ENCODE assay signal across 9 mouse cellular contexts in genomic region chr3:51749421-51749811, GRCm38 (mm10).
DNase-seq lines count a peak whose midpoint lies in the region; ATAC-seq lines count a peak whose summit lies in the region.
"Had no signal": no experiment of that assay in that cellular context is flagged by ENCODE, and none has a peak within 500 bp of the region (broad histone marks: within the 10 kb centered on the region; RNA-seq: fewer than 3 reads in every experiment).

No protein-coding gene starts in this region.

- H3K27ac ChIP-seq in forebrain, embryonic 13.5 days: peak overlapping the region; percentile 92
- H3K27ac ChIP-seq in intestine, embryonic 15.5 days: peak overlapping the region; percentile 83
- H3K27ac ChIP-seq in neural tube, embryonic 14.5 days (ENCODE audit: low read depth, low read length): peak overlapping the region; percentile 87
- H3K27ac ChIP-seq: macrophage had no signal

- H3K36me3 ChIP-seq in forebrain, embryonic 13.5 days (ENCODE audit: poor library complexity, severe bottlenecking): 0 out of 2 replicates have a peak, but pooled peaks cover 3% of the 10 kb centered on the region
- H3K36me3 ChIP-seq in intestine, embryonic 15.5 days: no peaks in the 10 kb centered on the region
- no peaks in the 10 kb centered on the region for H3K36me3 ChIP-seq in neural tube, embryonic 14.5 days (ENCODE audit: control insufficient read depth, insufficient read depth, low read length)

- no peak overlapping the region; the same call in 1 of the 2 replicates for H3K4me2 ChIP-seq in forebrain, embryonic 13.5 days
- H3K4me2 ChIP-seq in intestine, embryonic 15.5 days (replicated peaks): peak overlapping the region; percentile 17; the same call in 1 of the 2 replicates
- no peak overlapping the region for H3K4me2 ChIP-seq in neural tube, embryonic 14.5 days (ENCODE audit: low read depth, low read length)

- H3K4me3 ChIP-seq in forebrain, embryonic 13.5 days: no peak overlapping the region
- H3K4me3 ChIP-seq in intestine, embryonic 15.5 days (replicated peaks): no peak overlapping the region
- no peak overlapping the region for H3K4me3 ChIP-seq in neural tube, embryonic 14.5 days (ENCODE audit: low read depth, low read length)

- H3K9me3 ChIP-seq in forebrain, embryonic 13.5 days (replicated peaks): 0 out of 2 replicates have a peak, but pooled peaks cover 3% of the 10 kb centered on the region
- H3K9me3 ChIP-seq in intestine, embryonic 15.5 days: no peaks in the 10 kb centered on the region
- no peaks in the 10 kb centered on the region for H3K9me3 ChIP-seq in neural tube, embryonic 14.5 days (ENCODE audit: control insufficient read depth, low read length)

- H3K9ac ChIP-seq in forebrain, embryonic 13.5 days: peak overlapping the region; percentile 40
- 0 out of 2 replicates have a peak overlapping the region, but pooled peaks have one; percentile 0 for H3K9ac ChIP-seq in intestine, embryonic 15.5 days
- H3K9ac ChIP-seq in neural tube, embryonic 14.5 days (replicated peaks; ENCODE audit: low read depth, low read length): peak overlapping the region; percentile 28; the same call in 1 of the 2 replicates

- 26% methylated on average over 7 of the region's 7 CpGs for WGBS in forebrain, embryonic 13.5 days
- 40% methylated on average over 7 of the region's 7 CpGs for WGBS in intestine, embryonic 15.5 days
- WGBS in neural tube, embryonic 14.5 days: 11% methylated on average over 7 of the region's 7 CpGs

- peak; percentile 67 for ATAC-seq in forebrain, embryonic 13.5 days
- peak; percentile 18; the same call in 1 of the 2 replicates for ATAC-seq in intestine, embryonic 15.5 days
- ATAC-seq in neural tube, embryonic 14.5 days (ENCODE audit: low read depth): peak; percentile 30; the same call in 1 of the 2 replicates

- peaks cover 41% of the 10 kb centered on the region for H3K4me1 ChIP-seq in forebrain, embryonic 13.5 days
- H3K4me1 ChIP-seq in intestine, embryonic 15.5 days (replicated peaks): peaks cover 23% of the 10 kb centered on the region
- peaks cover 23% of the 10 kb centered on the region for H3K4me1 ChIP-seq in neural tube, embryonic 14.5 days (ENCODE audit: control insufficient read depth, insufficient read depth, low read length)

- DNase-seq in left cerebral cortex, postnatal 25 days (ENCODE audit: low spot score in 2 of 2): peak; percentile 12 to 25
- DNase-seq in left cerebral cortex, adult 18-20 months (ENCODE audit: low spot score in 2 of 2): no peak
- DNase-seq in gastrocnemius, postnatal 10 days: no peak
- no peak for DNase-seq in spleen, adult 18-20 months
- DNase-seq: cerebellum, adult 9-11 months had no signal

- intact Hi-C loops in left cerebral cortex, postnatal 25 days (cut with DNase I): no loop called here

- H3K27me3 ChIP-seq in forebrain, embryonic 13.5 days: no peaks in the 10 kb centered on the region
- H3K27me3 ChIP-seq in intestine, embryonic 15.5 days (replicated peaks): no peaks in the 10 kb centered on the region
- H3K27me3 ChIP-seq in neural tube, embryonic 14.5 days (ENCODE audit: control insufficient read depth, insufficient read depth, low read length): no peaks in the 10 kb centered on the region

Comparison
In these comparisons a context has a peak if more than half of its experiments do, and no peak if none do; other contexts are left out.
1. DNase-seq: peak in left cerebral cortex, postnatal 25 days (2 of 2); none in left cerebral cortex, adult 18-20 months (0 of 2), gastrocnemius, postnatal 10 days (single experiment) and spleen, adult 18-20 months (0 of 2).
2. Peak in every context shown above with its lines, with median percentiles within 50 percentile points of each other: ATAC-seq, H3K27ac ChIP-seq and H3K9ac ChIP-seq.